Mouse (Mus musculus) heart, adult 2 months (tissue): ENCODE data around the gene Clp1.

ENCODE experiments used
- CTCF ChIP-seq: fragments of 200-600 bp; IDR thresholded peaks from 2 replicates; pipeline ENCODE4 v1.8.1; 2022; ENCODE audit warnings: antibody characterized with exemption, mild to moderate bottlenecking, moderate library complexity
- EP300 ChIP-seq: fragments of 200-500 bp; IDR thresholded peaks from 2 replicates; pipeline ENCODE4 v1.6.1; 2011; ENCODE audit warnings: low read depth, low read length, control low read depth; ENCODE audit not compliant: insufficient read depth

GRCm38 (mm10) chr2:84773195-84773594, 46.0 kb upstream of the Clp1 start:
- no peak for TF ChIP-seq CTCF
- TF ChIP-seq EP300 = no peak
